Mouse (Mus musculus): ENCODE measurements around the gene Nisch.
A peak's percentile ranks its signal among the peaks of the same experiment; 100 is the strongest.

Nisch gene

DNA sequence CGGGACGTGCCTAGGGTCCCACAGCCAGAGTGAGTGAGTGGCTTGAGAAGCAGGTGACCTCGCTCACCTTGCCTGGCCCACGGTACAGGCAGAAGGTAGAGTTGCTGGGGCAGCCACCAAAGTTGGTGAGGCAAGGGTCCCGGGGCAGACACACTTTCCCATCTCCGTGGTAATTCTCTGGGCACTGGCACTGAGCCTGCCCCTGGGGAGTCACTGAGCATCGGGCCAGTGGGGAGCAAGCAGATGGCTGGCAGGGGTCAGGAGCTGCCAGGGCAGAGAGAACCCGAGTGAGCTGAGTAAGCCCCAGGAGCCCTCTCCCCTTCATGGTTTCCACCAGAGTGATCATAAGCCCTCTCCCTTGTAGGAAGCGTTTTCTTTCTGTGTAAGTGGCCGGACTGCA is 55.1 kb downstream of the Nisch start:
- no peak for DNase-seq (ENCODE audit: extremely low spot score)

DNA sequence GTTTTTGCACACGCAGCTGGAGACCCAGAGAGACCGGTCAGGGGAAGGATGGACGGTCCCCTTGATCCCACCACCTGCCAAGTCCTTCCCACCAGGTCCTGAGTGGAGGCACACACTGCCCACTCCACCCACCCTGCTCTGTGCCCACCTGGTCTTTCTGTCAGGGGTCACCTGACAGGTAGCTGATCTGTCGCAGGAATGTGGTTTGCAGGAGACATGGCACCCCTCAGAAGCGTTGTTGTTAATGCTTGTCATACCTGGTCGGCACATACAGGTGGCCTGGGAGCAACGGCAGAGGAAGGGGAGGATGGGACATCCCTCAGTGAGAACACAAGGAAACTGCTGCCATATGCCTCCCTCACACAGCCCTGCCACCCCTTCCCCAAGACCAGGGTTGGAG is 55.6 kb downstream of the Nisch start:
- DNase-seq (ENCODE audit: extremely low spot score), result no peak

DNA sequence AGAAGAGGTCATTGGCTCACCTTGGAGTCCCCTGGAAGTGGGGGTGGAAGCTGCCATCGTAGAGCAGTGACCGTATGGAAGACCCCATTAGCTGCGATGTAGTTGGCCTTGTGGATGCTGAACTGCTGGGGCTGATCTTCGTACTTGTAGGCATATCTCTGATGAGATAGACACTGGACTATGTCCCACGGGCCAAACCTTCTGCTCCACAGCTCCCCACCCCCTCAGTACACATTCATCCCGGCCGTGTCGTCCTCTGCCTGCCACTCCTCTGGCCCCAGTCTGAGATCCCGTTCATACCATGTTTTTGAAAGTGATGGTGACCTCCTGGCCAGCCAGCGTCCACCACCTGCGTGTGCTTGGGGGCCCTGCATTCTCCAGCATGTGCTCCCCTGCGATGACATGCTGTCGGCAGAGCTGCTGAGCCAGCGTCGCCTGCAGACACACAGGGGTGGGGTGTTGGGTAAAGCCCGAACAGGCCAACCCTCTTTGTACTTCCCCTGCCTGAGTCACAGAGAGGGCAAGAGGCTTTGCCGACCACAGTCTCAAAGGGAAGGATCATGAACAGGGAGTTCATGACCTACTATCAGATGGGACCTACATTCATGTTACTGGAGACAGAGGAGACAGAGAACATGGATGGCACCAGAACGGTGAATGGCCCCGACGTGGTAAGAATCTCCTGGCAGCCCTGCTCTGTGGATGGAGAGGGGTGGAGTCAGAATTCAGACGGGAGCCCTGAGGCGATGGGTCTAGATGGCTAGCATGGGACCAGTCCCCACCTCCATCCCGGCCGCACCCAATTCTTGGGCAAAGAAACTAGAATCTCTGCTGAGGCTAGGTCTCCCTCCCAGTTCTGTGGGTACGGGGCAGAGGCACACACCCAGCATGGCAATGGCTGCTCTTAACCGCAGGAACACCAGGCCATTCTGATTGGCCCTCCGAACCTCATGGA is 56.3 kb downstream of the Nisch start:
- no peak for DNase-seq (ENCODE audit: extremely low spot score)

DNA sequence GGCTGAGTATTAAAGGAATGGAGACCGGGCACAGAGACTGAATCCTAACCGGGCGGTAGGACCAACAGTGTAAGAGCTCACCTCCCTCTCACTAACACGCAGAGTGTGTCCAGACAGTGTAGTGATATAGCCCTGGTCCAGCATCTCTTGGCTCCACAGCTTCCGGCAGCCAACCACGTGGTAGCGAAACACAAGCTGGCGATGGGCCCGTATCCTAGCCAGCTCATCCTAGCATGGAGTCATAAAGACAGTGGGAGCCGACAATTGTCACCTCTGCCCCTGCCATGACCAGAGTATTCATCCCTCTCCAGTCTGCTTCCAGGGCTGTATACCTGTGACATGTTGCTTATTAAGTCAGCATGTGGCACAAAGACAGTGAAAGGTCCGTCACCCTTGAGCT is 71.1 kb downstream of the Nisch start:
- no peak for DNase-seq (ENCODE audit: extremely low spot score)

- no peak for DNase-seq (ENCODE audit: extremely low spot score)
These were observed 75.7 kb downstream of the Nisch start for GRCm38 (mm10) chr14:31141011-31141410.

DNA sequence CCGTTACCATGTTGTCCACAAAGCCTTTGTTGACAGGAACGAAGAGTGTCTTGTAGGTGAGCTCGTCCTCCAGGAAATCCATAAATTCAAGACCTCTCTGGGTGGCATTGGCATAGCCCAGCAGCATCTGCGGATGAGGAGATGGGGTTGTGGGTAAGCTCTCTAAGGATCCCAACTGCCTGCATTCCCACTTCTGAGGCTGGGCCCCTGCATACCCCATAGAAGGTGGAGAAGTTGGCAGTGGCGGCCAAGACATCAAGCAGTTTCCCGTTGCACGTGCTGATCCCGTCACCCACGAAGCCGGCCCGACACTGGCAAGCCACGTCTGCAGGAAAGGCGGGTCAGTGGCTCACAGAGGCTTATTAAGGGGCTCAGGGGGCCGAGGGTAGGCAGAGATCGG is 76.6 kb downstream of the Nisch start:
- no peak for DNase-seq (ENCODE audit: extremely low spot score)

- no peak for DNase-seq (ENCODE audit: extremely low spot score)
These were observed 77.1 kb downstream of the Nisch start for GRCm38 (mm10) chr14:31139666-31140065.

DNA sequence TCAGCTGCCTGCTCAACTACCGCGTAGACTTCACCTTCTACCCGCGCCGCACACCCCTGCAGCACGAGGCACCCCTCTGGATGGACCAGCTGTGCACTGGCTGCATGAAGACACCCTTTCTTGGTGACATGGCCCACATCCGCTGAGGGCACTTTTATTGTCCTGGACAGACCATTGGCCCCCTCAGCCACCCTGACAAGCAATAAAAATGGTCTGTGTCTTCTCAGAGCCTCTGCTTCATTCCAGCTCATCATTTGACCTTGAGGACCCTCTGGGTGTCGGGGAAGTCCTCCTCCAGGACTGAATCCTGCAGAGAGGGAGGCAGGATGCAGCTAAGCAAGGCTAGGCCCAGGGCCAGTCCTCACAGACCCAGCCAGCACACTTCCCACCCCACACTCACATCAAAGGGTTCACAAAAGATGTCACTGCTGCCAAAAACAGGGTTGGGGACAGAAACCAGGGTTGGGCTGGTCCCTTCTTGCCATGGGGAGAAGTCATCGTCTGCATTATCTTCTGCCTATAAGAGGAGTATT is 77.8 kb downstream of the Nisch start:
- DNase-seq (ENCODE audit: extremely low spot score), result no peak

DNA sequence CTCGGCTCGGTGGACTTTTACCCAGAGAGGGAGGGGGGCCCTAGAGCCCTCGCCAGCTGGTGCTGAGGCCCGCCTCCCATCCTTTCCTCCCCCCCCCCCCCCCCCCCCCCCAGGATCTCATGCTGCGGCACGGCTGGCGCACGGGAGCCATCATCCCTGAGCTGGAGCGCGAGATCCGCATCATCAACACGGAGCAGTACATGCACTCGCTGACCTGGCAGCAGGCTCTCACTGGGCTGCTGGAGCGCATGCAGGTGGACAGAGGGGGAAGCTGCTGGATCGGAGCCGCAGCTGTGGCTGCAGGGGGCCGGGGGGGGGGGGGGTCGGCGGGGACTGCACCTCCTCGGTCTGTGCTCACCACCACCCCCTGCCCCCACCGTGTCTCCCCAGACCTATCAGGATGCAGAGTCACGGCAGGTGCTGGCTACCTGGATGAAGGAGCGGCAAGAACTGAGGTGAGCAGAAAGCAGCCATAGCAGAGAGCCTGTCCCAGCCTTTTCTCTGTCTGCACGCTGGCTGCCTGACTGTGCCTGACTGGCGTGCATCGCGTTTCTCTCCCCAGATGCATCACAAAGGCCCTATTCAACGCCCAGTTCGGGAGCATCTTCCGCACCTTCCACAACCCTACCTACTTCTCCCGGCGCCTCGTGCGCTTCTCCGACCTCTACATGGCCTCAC is 78.4 kb downstream of the Nisch start:
- DNase-seq (ENCODE audit: extremely low spot score), result no peak

DNA sequence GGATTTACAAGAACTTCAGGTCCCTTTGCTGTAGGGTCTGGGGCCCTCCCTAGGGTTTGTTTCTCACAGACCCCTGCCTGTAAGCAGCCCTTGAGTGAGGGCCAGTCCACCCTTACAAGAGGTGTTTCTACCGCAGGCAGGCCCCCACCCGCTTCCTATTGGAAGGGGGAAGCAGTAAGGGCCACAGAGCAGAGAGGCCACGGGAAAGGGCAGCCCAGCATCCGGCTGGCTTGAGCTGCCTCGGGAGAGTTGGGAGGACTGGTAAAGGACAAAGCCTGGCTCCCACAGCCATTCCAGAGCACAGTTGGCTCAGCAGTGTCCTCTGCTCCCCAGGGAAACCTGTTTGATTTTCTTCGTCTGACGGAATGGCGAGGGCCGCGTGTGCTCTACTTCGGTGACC is 79.0 kb downstream of the Nisch start:
- no peak for DNase-seq (ENCODE audit: extremely low spot score)

GRCm38 (mm10) chr14:31137281-31137595 is 79.5 kb downstream of the Nisch start:
- DNase-seq (ENCODE audit: extremely low spot score), result no peak

- no peak for DNase-seq (ENCODE audit: extremely low spot score)
These were observed 80.1 kb downstream of the Nisch start for GRCm38 (mm10) chr14:31136411-31137280.

DNA sequence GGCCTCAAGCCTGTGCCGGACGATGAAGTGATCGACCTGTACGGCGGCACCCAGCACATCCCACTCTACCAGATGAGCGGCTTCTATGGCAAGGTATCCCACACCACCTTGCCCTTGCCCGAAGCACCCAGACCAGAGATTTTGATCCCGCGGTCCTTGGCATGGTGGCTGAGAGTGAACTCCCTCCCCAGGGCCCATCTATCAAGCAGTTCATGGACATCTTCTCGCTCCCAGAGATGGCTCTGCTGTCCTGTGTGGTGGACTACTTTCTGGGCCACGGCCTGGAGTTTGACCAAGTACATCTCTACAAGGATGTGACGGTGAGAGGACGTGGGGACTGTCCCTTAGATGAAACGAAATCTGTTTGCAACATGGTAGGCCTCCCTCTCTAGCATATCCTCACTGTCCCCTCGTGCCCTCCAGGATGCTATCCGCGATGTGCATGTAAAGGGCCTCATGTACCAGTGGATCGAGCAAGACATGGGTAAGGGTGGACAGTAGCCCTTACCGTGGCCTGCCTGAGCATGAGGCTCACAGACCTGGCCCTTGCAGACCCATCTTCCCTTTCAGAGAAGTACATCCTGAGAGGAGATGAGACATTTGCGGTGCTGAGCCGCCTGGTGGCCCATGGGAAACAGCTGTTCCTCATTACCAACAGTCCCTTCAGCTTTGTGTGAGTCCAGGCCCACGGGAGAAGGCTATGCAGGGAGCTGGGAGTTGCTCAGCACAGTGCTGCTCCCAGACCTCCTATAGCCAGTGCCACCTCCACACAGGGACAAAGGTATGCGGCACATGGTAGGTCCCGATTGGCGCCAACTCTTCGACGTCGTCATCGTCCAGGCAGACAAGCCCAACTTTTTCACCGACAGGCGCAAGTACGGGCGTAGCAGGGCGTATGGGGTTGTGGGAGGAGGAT is 81.0 kb downstream of the Nisch start:
- DNase-seq (ENCODE audit: extremely low spot score), result no peak

- DNase-seq (ENCODE audit: extremely low spot score), result no peak
These were observed 82.4 kb downstream of the Nisch start for GRCm38 (mm10) chr14:31134015-31135000.

- DNase-seq (ENCODE audit: extremely low spot score), result no peak
These were observed 83.6 kb downstream of the Nisch start for GRCm38 (mm10) chr14:31133023-31133665.

GRCm38 (mm10) chr14:31132491-31132975 is 84.2 kb downstream of the Nisch start:
- DNase-seq (ENCODE audit: extremely low spot score), result no peak

GRCm38 (mm10) chr14:31132031-31132430 is 84.7 kb downstream of the Nisch start:
- peak; percentile 46 for DNase-seq (ENCODE audit: extremely low spot score)

GRCm38 (mm10) chr14:31131272-31131821 is 85.4 kb downstream of the Nisch start:
- no peak for DNase-seq (ENCODE audit: extremely low spot score)

Data from embryo, embryonic 9.5 days (tissue).